Mouse (Mus musculus) gastrocnemius, postnatal 10 days (tissue): Measurements from ENCODE around the gene Eef1a2. TPM values are rescaled to one million over a fixed set of nuclear protein-coding genes. Genes with fewer than 3 reads are reported as not detected.
A peak's percentile ranks its signal among the peaks of the same experiment; 100 is the strongest.

Experiments
- DNase-seq: peaks from one replicate; pipeline ENCODE4 v3.0.0; 2021; ENCODE audit warnings: mixed read lengths
- total RNA-seq, 2 experiments: library from RNA; stranded (reverse); gene quantifications; 2 replicates each; pipeline ENCODE4 v1.2.3; 2021

The Eef1a2 gene
- total RNA-seq, 2 experiments from 2014 or later, result 1,498 to 1,682 TPM

GRCm38 (mm10) chr2:181158471-181158870 is 1.7 kb upstream of the Eef1a2 start:
- no peak for DNase-seq

- no peak for DNase-seq
Observed at GRCm38 (mm10) chr2:181157716-181158302, 995 bp upstream of the Eef1a2 start.

DNA sequence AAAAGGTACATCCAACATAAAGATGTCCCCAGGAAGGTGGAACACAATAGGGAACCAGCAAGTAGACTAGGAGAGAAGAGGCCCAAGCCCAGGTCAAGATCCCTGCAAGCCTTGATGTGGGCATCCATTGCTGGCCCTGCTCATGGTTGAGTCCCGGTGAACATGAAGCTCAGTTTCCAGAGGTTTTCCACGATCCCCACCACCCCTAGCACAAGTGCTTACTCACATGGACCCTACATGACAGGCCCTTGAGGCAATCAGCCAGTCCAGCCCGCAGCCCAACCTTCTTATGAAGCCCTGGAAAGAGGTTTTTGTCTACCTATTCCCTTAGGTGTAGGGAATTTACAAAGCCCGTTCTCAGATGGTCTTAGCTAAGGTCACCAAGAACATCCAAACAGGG is 366 bp upstream of the Eef1a2 start:
- DNase-seq, result no peak

- peak; percentile 48 for DNase-seq
Observed at GRCm38 (mm10) chr2:181155801-181156200, 1.0 kb downstream of the Eef1a2 start.

- no peak for DNase-seq
Observed at GRCm38 (mm10) chr2:181154831-181155415, 1.9 kb downstream of the Eef1a2 start.

- DNase-seq, result no peak
Observed at GRCm38 (mm10) chr2:181154361-181154760, 2.5 kb downstream of the Eef1a2 start.

- no peak for DNase-seq
Observed at GRCm38 (mm10) chr2:181153837-181154236, 3.0 kb downstream of the Eef1a2 start.

GRCm38 (mm10) chr2:181153131-181153530 is 3.7 kb downstream of the Eef1a2 start:
- no peak for DNase-seq

DNA sequence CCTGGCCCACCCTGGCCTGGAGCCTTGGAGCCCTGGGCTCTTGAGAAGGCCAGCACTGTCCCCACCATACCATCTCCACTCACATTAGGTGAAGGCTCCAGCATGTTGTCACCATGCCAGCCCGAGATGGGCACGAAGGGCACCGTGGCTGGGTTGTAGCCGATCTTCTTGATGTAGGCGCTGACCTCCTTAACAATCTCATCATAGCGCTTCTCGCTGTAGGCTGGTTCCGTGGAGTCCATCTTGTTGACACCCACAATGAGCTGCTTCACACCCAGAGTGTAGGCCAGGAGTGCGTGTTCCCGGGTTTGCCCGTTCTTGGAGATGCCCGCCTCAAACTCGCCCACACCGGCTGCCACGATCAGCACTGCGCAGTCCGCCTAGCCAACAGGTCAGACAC is 4.1 kb downstream of the Eef1a2 start:
- DNase-seq, result no peak

DNA sequence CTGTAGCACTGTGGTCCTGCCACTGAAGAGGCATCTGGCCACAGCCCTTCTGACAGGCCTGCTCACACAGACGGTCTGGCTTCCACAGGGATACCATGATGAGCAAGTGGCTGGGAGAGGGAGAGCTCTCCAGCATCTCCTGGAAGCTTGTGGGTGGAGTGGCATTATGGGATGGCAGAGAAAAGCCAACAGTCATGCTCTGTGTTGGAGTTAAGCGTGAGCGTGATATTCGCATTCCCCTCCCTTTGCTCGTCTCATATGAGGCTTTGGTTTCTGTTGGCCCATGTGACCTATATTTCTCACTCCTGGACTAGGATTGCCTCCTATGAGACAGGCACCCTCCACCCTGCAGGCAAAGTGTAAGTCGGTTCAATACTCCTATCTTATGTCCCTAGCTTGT is 6.5 kb downstream of the Eef1a2 start:
- DNase-seq, result no peak

DNA sequence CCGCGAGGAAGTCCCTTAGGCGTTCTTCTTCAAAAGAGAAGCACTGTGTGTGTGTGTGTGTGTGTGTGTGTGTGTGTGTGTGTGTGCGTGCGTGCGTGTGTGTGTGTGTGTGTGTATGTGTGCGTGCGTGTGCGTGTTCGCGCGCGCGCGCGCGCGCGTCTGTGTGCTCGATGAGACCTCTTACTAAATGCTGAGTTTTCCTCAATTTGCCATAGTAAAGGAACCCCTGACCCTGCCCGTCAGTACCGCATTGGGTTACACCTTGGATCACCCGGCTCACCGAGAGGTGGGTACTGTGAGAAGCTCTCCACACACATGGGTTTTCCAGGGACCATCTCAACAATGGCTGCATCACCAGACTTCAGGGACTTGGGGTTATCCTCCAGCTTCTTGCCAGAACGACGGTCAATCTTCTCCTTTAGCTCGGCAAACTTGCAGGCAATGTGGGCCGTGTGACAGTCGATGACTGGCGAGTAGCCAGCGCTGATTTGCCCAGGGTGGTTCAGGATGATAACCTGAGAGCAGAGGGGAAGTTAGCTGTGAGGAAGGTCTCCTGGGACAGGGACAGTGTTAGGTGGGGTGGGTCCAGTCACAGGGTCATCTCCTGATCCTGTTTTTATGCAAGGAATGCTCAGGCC is 8.4 kb downstream of the Eef1a2 start:
- DNase-seq, result no peak

DNA sequence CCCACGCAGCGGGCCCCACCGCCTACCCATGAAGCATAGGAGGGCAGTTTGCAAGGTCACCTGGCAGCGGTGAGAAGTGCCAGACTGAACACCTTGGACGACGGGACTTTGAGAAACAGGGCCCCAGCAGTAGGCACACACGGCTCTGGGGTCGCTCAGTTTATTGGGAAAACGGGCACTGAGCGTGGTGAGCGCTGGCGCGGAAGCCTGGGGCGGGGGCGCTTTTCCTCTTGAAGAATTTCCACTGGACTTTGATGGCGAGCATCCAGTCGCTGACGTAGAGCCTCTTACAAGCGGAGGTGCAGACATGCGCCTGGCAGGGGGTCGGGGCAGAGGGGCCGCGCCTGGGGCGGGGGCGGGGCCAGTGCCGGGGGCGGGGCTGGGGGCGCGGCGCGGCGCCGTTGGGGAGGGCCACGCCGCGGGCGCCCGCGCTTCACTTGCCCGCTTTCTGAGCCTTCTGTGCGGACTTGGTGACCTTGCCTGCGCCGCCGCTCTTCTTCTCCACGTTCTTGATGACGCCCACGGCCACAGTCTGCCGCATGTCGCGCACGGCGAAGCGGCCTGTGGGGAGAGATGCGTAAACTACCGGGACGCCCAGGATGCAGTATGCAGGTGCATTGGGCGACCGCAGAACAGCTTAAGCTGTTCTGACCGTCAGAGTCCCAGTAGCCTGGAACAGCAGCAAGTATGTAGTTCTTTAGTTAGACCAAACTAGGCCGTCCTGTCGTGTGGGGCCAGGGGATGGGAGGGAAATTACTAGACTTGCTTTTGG is 9.1 kb downstream of the Eef1a2 start:
- no peak for DNase-seq

DNA sequence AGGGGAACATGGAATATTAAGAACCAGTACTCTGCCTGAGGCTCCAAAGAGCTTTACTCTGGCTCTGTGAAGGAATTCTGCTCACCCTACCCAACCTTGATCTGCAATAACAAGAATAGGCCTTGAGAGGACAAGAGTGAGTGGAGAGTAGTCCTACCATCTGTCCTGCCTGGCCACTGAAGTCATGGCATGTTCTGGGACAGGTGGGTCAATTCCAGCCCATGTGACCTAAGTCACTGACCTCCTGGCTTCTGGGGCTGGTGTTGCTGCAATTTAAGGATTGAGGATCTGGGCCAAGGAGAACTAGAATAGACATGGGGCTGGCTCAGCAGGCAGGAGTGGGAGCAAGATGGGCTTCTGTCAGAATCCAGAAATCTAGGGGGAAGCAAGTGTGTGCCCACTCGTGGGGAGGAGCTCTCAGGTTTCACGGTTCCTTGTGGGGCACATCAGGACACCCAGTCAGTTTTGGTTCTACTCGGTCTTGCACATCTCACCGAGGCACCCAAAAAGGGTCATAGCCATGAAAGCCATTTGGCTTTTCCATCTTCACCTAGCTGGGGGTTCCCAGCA is 9.8 kb downstream of the Eef1a2 start:
- no peak for DNase-seq

DNA sequence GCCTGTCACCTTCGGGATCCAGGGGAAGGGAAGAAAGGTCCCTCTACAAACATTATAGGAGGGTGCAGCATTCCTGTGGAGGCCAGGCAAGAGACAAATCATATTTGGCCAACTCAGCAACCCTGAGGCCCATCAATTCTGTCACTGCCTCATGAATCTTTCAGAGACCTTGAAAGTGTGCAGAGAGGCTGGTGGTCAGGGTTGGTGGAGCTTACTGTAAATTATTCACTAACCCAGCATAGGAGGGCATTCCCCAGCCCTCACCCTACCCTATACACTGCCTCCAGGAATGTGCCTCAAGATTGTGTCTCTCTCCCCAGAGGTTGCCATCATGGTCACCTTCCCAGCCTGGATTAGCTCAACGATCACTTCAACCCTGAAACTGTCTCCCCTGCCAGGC is 12.1 kb downstream of the Eef1a2 start:
- no peak for DNase-seq

DNA sequence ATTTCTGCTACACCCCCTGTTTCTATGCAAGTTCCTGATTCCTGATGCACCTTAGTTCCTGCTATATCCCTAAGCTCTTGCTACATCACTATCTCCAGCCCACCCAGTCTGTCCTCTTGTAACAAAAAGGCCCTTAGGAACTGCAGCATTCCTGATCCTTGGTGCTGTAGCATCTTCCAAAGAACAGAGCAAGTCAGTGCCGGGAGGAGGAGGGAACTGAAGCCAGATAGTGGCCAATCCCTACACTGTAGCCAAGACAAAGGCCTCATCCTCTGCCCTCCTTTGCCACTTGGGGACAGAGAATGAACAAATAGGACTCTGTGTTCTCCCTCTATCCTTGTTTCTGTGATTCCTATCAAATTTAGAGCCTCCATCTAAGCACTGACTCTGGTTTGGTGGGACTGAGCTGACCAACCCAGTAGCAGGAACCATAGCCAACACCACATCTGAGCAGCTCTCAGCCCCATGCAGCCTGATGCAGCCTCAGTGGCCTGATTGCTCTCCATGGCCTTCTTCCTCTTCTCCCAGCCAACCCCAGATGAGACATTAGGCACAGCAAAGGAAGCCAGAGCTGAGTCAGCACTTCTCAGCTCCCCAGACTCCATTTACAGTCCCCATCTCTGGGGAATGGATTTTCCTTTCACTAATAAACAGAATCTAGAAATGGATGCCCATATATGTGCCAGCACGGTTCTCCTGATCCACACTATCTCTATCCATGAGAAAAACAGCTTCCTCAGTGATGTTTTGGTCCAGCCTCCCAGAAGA is 13.1 kb downstream of the Eef1a2 start:
- no peak for DNase-seq

- no peak for DNase-seq
Observed at GRCm38 (mm10) chr2:181142703-181143135, 14.1 kb downstream of the Eef1a2 start.

DNA sequence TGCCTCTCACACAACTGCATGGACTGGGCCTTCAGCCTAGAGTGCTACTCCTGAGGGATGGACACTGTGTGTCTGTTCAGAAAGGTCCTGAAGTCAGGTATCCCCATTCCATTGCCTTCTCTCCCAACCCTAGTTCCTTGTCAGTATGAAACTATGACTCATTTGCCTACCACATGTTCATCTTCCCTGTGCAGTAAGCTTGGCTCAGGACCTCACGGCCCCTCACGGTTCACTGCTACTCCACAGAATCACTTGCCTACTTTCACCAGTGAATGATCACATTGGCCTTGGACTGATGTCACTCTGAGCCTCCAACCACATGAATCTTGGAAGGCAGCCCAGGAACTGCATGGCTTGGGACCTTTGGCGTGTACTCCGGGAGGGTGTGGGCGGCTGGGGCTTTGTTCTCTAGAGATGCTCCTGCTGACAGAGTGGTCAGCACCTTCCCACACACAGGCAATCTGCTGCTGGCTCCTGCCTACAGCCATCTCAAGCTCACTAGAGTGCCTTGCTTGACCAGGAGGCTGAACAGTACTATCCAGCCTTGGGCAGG is 17.1 kb downstream of the Eef1a2 start:
- no peak for DNase-seq

DNA sequence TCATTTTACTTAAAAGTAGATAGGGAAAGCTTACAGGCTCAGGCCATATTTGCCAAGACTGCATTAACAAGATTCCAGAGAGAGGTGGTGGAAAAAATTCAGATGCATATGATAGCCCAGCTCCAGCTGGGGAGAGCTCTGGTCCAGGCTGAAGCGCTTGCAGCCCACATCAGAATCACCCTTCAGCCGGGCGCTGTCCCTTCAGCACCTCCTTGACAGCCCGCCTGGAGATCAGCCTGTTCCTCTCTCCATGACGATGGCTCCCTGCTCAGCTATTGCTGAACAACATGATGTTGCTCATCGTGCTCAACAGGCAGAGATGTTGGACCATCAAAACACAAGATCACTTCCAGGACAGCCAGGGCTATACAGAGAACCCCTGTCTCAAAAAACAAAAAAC is 19.9 kb downstream of the Eef1a2 start:
- peak; percentile 51 for DNase-seq

GRCm38 (mm10) chr2:181135446-181135818 is 21.4 kb downstream of the Eef1a2 start:
- DNase-seq, result no peak

GRCm38 (mm10) chr2:181134591-181135445 is 22.0 kb downstream of the Eef1a2 start, which contains the start of gene Kcnq2:
Gene Kcnq2 (minus strand): TSS chr2:181135300.
- DNase-seq, result no peak
